Mouse (Mus musculus): ENCODE measurements around the gene Olfr223.

DNA sequence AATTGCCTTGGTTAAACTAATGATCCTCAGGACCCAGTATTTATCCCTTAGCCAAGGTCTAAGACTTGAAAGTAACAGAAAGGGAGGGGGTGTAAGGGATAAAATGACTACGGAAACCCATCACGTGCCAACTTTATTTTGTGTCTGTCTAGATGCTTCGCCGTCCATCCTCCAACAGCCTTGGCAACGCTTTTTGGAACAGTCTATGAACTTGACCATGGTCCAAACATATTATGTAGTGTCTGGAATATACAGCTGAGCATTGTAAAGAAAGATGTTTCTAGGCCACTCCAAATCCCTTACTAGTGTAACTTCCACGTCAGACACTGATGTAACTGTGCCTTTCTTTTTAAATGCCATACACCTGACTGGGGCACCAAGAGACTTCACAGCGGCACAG, 33.1 kb upstream of the Olfr223 start:
- no peak for TF ChIP-seq JUND (IDR thresholded peaks at IDR 0.05; ENCODE audit: low read depth, low read length)
- no peak for TF ChIP-seq TBP (IDR thresholded peaks at IDR 0.05; ENCODE audit: low read depth, low read length)

All from MEL (cell line).